Mouse (Mus musculus) liver, postnatal 0 days (tissue): ENCODE measurements at regions not wholly inside any gene's neighbourhood (a gene's known extent, or its start where the extent isn't known, plus 50 kb on each side); places are given as distances from the start of the nearest gene placed in this dataset.

Experiments
- CTCF ChIP-seq: sonication (generic); IDR thresholded peaks from 2 replicates; pipeline ENCODE4 v1.5.1; 2016; ENCODE audit warnings: antibody characterized with exemption, low read depth
- EP300 ChIP-seq: IDR thresholded peaks from 2 replicates; pipeline ENCODE4 v1.6.1; 2016; ENCODE audit warnings: antibody characterized with exemption, low read depth, mild to moderate bottlenecking

DNA sequence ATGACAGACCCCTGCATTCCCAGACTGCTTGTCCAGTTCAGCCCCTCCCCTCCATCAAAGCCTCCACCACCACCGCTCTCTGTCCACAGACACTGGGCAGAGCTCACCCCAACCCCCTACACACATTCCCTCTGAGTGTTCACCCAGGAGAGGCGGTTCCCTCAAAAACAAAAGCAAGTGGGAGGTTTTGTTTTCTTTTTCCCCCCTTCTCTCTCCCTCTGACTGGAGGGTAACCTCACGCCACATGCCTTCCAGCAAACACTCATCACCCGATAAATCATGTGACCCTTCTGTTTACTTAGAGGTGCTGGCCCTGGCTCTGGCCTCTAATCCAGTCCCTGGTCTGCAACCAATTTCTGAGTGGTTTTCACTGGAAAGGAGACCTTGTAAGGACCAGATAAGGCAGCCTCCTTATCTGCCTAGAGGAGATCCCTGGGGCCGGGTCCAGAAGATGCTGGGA, 199.9 kb upstream of the Ankrd55 start:
- TF ChIP-seq EP300 (0 out of 2 replicates have a peak, but pooled peaks have one; percentile 38), CTCF (no peak)
